Mouse (Mus musculus): ENCODE measurements around the gene E2f6.
A peak's percentile ranks its signal among the peaks of the same experiment; 100 is the strongest.

The E2f6 gene

DNA sequence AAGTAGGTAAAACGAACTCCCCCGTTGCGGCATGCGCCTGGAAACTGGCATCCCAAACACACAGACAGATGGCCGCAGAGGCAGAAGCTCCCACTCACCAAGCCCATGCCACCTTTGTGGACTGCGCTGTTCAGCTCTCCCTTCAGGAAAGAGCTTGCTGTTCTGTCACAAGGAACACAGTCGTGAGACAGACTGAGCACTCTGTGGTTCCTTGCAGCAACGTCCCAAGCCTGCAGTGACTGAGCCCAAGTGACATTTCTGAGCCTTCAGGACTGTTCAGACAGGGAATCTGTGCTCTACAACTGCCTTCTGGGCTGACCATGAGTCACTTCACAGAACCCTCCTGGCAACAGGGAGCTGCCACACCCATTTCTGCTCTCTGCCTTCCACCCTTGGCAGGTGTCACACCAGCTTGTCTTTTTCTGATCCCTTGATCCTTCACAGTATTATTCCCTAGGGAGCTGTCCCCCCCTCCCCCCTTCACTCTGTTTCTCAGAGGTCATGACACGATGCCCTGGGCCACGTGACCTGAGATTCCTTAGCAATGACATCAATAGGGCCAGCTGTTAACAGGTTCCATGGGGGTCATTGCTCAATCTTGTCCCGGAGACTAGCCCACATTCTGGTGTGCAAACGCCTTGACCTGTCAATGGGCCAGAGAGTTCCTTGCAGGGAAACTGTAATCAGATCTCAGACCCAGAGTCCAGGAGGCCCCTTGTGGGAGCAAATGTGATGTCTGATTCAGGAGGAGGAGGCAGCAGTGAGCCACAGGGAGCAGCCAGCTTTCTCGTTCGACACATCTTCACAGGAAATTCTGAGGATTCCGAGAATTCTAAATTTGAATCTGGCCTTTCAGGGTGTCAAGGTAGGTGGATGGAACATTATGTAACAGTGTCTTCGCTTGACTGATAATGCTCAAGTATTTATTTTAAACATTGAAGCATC lies 39.9 kb downstream of the E2f6 start:
- peak; percentile 67 for DNase-seq

DNA sequence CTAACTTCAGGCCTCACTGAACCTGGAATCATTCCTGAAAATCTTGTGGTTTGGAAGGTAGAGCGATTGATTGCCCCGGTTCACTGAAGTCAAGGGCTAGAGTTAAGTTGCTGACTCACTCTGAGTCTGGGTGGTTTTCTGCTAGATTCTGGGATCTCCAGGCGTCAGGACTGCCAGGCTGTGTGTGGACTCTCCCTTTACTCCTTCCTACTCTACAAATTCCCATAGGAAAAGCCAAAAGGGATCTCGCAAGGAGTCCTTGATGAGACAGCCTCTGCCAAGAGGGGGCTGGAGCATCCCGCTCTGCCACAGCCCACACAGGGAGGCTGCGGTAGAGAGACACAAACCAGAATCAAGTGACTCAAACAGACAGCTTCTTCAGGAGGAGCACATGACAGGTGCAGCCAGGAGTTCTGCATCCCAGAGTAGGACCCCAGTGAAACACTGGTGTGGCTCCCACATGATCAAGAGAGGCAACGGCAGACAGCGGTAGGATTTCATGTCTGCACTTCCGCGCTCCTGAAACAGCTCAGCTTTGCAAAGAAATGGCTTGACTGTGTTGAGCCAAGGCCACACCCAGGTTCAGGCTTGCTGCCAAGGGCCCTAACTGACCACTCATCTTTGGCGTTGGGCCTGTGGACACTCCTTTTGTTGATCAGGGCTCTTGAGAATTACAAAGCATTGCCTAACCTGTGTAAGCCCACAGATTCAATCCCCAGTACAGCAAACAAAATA lies 42.8 kb downstream of the E2f6 start:
- DNase-seq, result peak; percentile 55

GRCm38 (mm10) chr12:16855632-16856305 lies 45.0 kb downstream of the E2f6 start:
- DNase-seq, result peak; percentile 81

GRCm38 (mm10) chr12:16856306-16856679 lies 45.5 kb downstream of the E2f6 start:
- no peak for DNase-seq

- no peak for DNase-seq
These were observed 47.3 kb downstream of the E2f6 start for GRCm38 (mm10) chr12:16858081-16858480.

DNA sequence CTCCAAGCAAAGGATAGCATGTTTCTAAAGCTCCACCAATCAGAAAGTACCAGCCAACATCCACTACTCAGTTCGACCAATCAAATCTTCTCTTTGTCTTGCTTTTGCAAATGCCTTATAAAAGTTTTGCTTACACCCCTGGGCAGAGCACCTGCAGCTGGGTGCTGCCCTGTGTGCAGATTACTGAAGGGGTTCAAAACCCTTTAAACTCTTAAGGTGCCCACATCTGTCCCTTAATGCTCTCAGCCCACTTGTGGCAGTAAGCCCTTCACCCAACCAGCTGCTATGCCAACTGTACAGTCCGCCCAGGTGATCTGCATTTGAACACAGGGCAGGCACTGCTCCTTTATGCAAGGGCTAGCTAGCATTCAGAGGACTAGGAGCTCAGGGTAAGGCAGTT lies 49.0 kb downstream of the E2f6 start:
- no peak for DNase-seq

GRCm38 (mm10) chr12:16860533-16860932 lies 49.8 kb downstream of the E2f6 start:
- DNase-seq, result no peak

DNA sequence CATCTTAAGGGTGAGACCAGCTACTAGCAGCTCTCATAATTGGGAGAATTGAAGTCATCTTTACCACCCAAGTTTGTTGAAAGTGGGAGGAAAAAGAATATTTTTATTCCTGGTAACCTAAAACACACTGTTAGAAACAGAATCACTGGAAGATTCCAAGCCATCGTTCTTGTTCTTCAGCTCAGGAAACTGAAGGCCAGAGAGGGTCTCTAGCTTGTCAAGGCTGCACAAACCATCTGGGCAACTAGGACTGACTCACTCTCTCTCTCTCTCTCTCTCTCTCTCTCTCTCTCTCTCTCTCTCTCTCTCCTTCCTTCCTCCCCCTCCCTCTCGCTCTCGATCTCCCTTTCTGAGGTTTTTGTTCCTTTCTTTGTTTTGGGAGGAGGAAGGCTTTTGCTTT lies 50.2 kb downstream of the E2f6 start:
- no peak for DNase-seq

- DNase-seq, result no peak
These were observed 53.7 kb downstream of the E2f6 start for GRCm38 (mm10) chr12:16864477-16864876.

DNA sequence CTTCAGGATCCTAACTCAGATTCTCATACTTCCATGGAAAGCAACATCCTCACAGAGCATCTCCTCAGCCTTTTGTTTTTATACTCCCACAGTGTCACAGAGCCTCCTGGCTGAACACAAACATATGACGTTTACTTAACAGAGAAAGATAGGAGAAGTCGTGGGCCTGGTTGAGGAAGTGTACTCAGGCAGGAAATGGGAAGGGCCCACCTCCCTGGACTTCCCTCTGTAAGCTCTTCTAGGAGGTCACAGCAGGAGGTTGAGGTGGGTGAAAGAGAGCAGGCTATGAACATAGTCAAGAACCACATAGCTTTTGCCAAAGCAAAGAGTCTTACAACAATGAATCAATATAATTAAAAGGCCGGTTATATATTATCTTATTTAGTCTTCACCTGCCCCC lies 55.1 kb downstream of the E2f6 start:
- DNase-seq, result no peak

GRCm38 (mm10) chr12:16866460-16866859 lies 55.7 kb downstream of the E2f6 start:
- DNase-seq, result no peak

- no peak for DNase-seq
These were observed 56.5 kb downstream of the E2f6 start for GRCm38 (mm10) chr12:16867306-16867705.

DNA sequence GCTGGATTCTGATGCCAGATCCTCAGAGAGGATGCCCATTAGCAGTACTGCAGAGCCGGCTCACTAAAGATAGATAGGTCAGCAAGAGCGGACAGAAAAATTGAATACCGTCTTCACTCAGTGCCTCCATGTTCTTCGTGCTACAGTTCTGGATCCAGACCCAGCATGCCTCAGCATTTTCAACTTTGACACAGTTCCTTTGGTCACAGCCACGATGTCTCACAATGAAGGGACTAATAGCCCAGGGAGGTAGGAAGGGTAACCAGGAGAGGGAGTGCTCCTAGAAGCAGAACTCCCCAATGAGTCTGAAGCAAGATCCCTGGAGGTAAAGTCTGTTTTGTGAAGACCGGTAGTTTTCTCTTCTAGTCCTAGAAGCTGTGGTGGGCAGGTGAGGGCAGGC lies 57.9 kb downstream of the E2f6 start:
- DNase-seq, result no peak

DNA sequence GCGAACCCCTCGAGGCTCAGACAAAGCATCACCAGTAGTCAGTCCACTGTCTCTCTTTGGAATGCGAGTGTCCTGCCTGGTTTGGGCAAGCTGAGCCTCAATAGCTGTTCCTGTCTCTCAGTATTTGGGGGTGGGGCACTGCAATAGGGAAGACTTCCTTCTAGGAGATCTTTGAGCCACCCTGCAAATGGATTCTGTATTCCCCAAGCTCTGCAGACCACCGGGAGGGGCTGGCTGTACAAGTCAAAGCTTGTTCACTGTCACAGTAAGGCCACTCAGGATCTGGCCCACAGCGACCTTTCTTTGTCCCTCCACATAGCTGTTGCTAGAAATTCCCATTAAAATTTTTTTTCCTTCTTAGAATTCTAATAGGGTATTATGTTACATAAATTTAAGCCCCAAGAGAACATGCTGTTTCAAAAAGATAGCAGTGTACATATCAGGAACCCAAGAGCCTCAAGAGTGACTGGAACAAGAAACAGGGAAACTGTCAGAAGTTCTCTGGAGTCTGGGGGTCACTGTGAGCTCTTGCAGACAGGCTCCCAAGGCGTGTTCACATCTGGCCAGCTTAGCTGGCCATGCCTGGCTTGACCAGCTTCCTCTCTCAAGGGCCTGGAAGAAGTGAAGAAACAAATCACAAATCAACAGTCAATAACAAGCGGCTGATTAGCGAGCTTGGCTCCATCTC lies 58.5 kb downstream of the E2f6 start:
- no peak for DNase-seq

DNA sequence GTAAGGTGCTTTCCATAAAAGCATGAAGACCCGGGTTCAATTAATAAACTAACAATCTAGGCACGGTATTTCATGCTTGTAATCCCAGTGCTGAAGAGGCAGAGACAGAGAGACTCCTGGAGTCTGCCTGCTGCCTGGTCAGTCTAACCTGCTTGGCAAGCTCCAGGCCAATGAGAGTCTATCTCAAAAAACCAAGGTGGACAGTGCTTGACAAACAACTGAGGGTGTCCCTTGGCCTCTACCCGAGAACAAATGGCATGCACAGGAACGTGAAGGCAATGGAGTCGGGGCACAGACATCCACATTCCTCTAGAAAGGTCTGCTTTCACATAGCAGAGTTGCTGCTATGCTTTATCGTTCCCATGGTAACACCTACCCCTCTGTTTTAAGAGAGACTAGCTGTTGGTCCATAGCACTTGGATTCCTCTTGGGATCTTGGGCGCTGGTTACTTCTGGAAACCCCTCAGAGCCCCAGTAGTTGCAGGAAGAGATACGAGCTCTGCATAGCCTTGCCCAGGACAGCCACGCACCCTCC lies 59.2 kb downstream of the E2f6 start:
- DNase-seq, result no peak

DNA sequence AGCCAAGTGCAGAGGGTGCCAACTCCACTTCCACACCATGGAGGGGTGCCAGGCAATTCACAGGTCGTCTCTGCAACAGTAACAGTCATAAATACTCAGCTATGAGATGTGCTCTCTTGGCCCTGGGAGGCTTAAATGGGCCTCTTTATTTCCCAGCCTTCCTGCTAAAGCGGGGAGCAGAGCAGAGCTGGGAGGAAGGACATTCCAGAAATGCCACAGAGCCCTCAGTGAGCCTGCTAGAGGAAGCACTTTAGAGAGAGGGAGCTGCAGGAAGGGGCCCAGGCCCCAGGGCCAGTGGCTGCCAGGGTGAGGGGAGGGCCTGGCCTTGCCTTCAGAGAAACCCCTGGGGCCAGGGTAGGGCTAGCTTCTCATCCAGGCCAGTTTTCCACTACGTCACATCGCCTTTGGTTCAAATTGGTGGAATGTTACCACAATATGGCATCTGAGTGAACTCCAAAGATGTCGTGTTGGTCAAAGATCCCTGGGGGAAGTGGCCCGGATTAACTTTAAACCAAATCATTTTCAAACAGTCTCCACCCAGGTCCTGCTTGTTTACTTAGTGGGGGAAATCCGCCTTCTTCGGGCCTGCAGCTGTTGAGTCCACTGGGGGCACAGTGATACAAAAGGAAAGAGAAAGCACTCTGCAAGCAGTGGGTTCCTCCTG lies 59.8 kb downstream of the E2f6 start:
- DNase-seq, result no peak

DNA sequence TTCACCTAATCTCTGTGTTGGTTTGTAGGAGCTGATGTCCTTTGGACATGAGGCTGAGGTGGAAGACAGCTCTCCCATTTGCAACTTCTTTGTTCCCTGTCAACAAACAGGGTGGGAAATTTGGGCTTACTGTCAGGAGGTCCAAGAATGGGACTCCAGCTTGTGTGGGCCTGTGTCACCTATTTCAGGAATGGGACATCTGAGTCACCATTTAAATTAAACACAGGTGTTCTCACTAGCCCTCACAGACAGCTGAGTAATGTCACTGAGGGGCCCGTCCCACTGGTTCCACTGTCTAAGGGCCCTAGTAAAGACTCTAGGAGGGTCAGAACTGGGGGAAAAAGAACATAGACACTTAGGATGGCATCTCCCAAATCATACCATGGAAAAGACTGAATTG lies 61.2 kb downstream of the E2f6 start:
- no peak for DNase-seq

- no peak for DNase-seq
These were observed 62.2 kb downstream of the E2f6 start for GRCm38 (mm10) chr12:16872926-16873464.

DNA sequence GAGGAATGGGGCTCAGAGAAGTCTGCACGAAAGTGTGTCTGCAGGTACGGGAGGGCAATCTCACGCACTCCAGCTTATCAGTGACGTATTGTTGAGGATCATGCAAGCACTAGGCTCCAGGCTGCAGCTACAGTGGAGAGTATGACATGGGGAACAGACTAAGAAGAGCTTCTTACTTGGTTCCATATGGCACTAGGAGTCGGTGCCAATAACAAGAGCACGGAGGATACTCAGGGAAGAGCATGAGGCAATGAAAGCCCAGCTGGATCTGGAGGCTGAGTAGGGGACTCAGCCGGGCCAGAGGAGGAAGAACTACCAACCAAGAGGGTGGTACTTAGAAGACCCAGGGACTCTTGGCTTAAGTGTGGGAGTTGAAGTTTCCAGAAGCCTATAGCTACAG lies 62.8 kb downstream of the E2f6 start:
- DNase-seq, result peak; percentile 39

DNA sequence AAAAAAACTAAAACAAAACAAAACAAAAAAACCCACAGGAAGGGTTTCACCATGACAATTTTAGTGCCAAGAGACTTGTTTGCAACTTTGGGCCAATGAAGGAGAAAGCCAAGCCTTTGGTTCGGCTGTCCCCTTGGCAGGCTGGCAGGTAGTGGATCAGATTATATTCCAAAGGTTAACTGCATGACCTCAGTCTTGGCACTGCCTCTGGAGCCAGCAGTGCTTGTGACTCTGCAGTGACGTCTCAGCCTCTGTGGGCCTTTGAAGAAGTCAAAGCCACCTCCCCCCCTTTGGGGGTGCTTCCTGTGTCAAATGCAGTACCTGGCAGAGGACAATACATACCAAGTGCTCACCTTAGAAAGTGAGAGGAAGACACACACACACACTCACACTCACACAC lies 63.3 kb downstream of the E2f6 start:
- DNase-seq, result no peak

DNA sequence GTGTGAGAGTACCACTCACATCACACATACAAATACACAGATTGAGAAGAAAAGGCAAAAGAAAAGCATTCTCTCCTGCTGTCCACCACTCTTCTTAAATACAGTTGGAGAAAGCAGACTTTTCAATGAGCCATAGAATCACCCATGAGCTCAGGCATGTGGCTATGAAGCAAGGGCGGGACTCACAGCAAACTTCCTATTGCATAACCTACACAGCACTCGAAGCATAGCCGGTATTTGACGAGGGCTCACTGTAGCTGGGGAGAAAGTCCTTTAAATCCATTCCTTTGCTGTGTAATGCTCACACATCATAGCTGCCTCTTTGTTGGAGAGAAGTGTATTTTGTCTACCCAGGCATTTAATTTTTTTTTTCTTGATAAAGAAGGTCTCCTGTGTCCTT lies 64.5 kb downstream of the E2f6 start:
- no peak for DNase-seq

- DNase-seq, result no peak
These were observed 64.9 kb downstream of the E2f6 start for GRCm38 (mm10) chr12:16875678-16876077.
